ENCODE assay signal across 8 mouse cellular contexts in the genomic region with DNA sequence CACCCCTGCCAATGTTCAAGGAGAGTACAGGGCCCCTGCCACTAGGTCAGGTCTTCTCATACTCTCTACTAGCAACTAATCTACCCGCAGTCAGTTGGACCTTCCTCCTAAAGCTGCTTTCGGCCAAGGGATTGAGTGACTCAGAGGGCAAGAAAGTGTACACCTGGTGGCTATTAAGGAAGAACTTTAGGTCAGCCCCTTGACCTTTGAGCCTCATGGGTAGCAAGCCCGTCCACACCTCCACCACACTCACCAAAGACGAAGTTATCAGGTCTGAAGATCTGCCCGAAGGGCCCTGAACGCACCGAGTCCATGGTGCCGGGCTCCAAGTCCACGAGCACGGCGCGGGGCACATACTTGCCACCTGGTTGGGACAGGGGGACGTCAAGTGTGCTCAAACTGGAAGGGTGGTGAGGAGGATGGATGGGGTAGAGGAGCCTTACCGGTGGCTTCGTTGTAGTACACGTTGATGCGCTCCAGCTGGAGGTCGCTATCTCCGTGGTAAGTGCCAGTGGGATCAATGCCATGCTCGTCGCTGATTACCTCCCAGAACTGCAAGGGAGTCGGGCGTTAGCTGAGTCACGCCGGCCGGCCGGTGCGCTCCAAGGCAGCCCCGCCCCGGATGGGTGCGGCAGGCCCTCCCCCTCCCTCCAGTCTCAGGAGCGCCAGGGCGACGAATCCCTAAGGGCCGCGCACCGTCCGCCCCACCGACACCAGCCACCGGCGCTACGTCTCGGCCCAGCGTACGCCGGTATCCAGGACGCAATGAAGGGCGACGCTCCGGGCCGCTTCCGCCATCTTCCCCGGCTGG. TPM values are rescaled to one million over a fixed set of nuclear protein-coding genes. Genes with fewer than 3 reads are reported as not detected.
DNase-seq lines count a peak whose midpoint lies in the region; ATAC-seq and TF ChIP-seq lines count a peak whose summit lies in the region.

No protein-coding gene starts in this region.

- peak overlapping the region; percentile 80 for H3K27ac ChIP-seq in ES-Bruce4 (ENCODE audit: insufficient read depth, low read length)
- H3K27ac ChIP-seq in bone marrow, adult 2 months (ENCODE audit: control insufficient read depth, insufficient read depth, low read depth, low read length, poor library complexity), result peak overlapping the region; percentile 100
- peak overlapping the region; percentile 94 for H3K27ac ChIP-seq in forebrain, embryonic 13.5 days

- no peak for TF ChIP-seq POLR2A in ES-Bruce4 (IDR thresholded peaks at IDR 0.05; ENCODE audit: insufficient read depth, low read length)
- no peak for TF ChIP-seq POLR2A in bone marrow, adult 2 months (IDR thresholded peaks at IDR 0.05; ENCODE audit: borderline replicate concordance, control insufficient read depth, low read depth, low read length)

- TF ChIP-seq CTCF in ES-Bruce4 (IDR thresholded peaks at IDR 0.05; ENCODE audit: low read depth, low read length), result no peak
- TF ChIP-seq CTCF in bone marrow, adult 2 months (IDR thresholded peaks at IDR 0.05; ENCODE audit: control insufficient read depth, insufficient read depth, low read length), result peak; percentile 13; the same call in 1 of the 2 replicates

- peaks cover 14% of the 10 kb centered on the region for H3K36me3 ChIP-seq in ES-Bruce4 (ENCODE audit: control insufficient read depth, insufficient read depth, low read length, poor library complexity, severe bottlenecking)
- H3K36me3 ChIP-seq in forebrain, embryonic 13.5 days (ENCODE audit: poor library complexity, severe bottlenecking), result peaks cover 13% of the 10 kb centered on the region

- no peaks in the 10 kb centered on the region for H3K27me3 ChIP-seq in ES-Bruce4 (ENCODE audit: control insufficient read depth, insufficient read depth, low read length, poor library complexity, severe bottlenecking)
- no peaks in the 10 kb centered on the region for H3K27me3 ChIP-seq in forebrain, embryonic 13.5 days

- peak overlapping the region; percentile 96 for H3K4me2 ChIP-seq in forebrain, embryonic 13.5 days

- intact Hi-C loops in heart, postnatal 36 days (cut with DNase I), result loop anchor here (1.0 kb wide), 1 partner anchor 12 kb away; no protein-coding TSS in a partner anchor

- H3K9ac ChIP-seq in ES-Bruce4 (ENCODE audit: low read depth, poor library complexity, severe bottlenecking), result peak overlapping the region; percentile 85
- peak overlapping the region; percentile 93 for H3K9ac ChIP-seq in forebrain, embryonic 13.5 days

- peak; percentile 79 to 83 for DNase-seq in heart, postnatal 36 days
- peak; percentile 83 for DNase-seq in layer of hippocampus, adult 9-11 months
- DNase-seq in lung, postnatal 14 days, result peak; percentile 87
- peak; percentile 71 to 80 for DNase-seq in right cerebral cortex, postnatal 10 days (ENCODE audit: low spot score in 2 of 2)
- peak; percentile 87 for DNase-seq in urinary bladder, adult 2 months (ENCODE audit: low spot score)

- peak; percentile 31 for ATAC-seq in forebrain, embryonic 13.5 days

- H3K4me1 ChIP-seq in ES-Bruce4 (ENCODE audit: control insufficient read depth, insufficient read depth, low read length), result no peaks in the 10 kb centered on the region
- no peaks in the 10 kb centered on the region; the same call in 1 of the 2 replicates for H3K4me1 ChIP-seq in bone marrow, adult 2 months (ENCODE audit: control insufficient read depth, insufficient read depth, low read length)
- H3K4me1 ChIP-seq in forebrain, embryonic 13.5 days, result peaks cover 30% of the 10 kb centered on the region

- 0 out of 2 replicates have a peak, but pooled peaks have one; percentile 45 for TF ChIP-seq EP300 in ES-Bruce4 (IDR thresholded peaks at IDR 0.05; ENCODE audit: insufficient read depth, low read depth, low read length)

- WGBS in bone marrow, adult 2 months, result 1% methylated on average over 52 of the region's 53 CpGs
- WGBS in forebrain, embryonic 13.5 days, result 2% methylated on average over 51 of the region's 53 CpGs

- peak overlapping the region; percentile 92 for H3K4me3 ChIP-seq in ES-Bruce4 (ENCODE audit: low read depth, low read length)
- H3K4me3 ChIP-seq in bone marrow, adult 2 months (replicated peaks; ENCODE audit: control insufficient read depth, low read depth, low read length), result peak overlapping the region; percentile 98
- H3K4me3 ChIP-seq in forebrain, embryonic 13.5 days, result peak overlapping the region; percentile 86

- no peaks in the 10 kb centered on the region for H3K9me3 ChIP-seq in ES-Bruce4 (replicated peaks; ENCODE audit: control insufficient read depth, insufficient read depth, low read length, poor library complexity, severe bottlenecking)
- no peaks in the 10 kb centered on the region for H3K9me3 ChIP-seq in forebrain, embryonic 13.5 days (replicated peaks)

RNA-seq across cellular contexts. Expression of a gene that starts 0.6 kb away (rescaled TPM):
- polyA plus RNA-seq in ES-Bruce4 (2011; ENCODE audit: insufficient read depth, insufficient read length, low read depth, missing spikeins), result 605 and 629 TPM in 2 replicates
- 319 and 327 TPM in 2 replicates for polyA plus RNA-seq in bone marrow, adult 2 months (2011; ENCODE audit: insufficient read depth, insufficient read length, low replicate concordance, missing spikeins)
- 448 and 518 TPM in 2 replicates for polyA plus RNA-seq in forebrain, embryonic 13.5 days (2015; fragmentation: Nextera tagmentation; extraction: Ambion mirVana)
- 100 to 1,000 TPM; 240 to 254 TPM for total RNA-seq in heart, postnatal 36 days (2021)
- polyA plus RNA-seq in urinary bladder, adult 2 months (2012; rRNA removed), result 510 and 610 TPM in 2 replicates

RNA-seq across cellular contexts. Expression of a gene that starts 5.3 kb away (rescaled TPM):
- 1.8 TPM in 1 of 2 replicates, not detected in the other for polyA plus RNA-seq in ES-Bruce4 (2011; ENCODE audit: insufficient read depth, insufficient read length, low read depth, missing spikeins)
- not detected in 2 replicates for polyA plus RNA-seq in bone marrow, adult 2 months (2011; ENCODE audit: insufficient read depth, insufficient read length, low replicate concordance, missing spikeins)
- polyA plus RNA-seq in forebrain, embryonic 13.5 days (2015; fragmentation: Nextera tagmentation; extraction: Ambion mirVana), result 0.21 TPM in 1 of 2 replicates, not detected in the other
- total RNA-seq in heart, postnatal 36 days (2021), result not detected
- 0.08 and 0.10 TPM in 2 replicates for polyA plus RNA-seq in urinary bladder, adult 2 months (2012; rRNA removed)

RNA-seq across cellular contexts. Expression of a gene that starts 9.4 kb away (rescaled TPM):
- polyA plus RNA-seq in ES-Bruce4 (2011; ENCODE audit: insufficient read depth, insufficient read length, low read depth, missing spikeins), result not detected in 2 replicates
- not detected in 2 replicates for polyA plus RNA-seq in bone marrow, adult 2 months (2011; ENCODE audit: insufficient read depth, insufficient read length, low replicate concordance, missing spikeins)
- not detected in 2 replicates for polyA plus RNA-seq in forebrain, embryonic 13.5 days (2015; fragmentation: Nextera tagmentation; extraction: Ambion mirVana)
- total RNA-seq in heart, postnatal 36 days (2021), result not detected
- polyA plus RNA-seq in urinary bladder, adult 2 months (2012; rRNA removed), result not detected in 2 replicates

RNA-seq across cellular contexts. Expression of a gene that starts 10.3 kb away (rescaled TPM):
- 1.0 and 1.1 TPM in 2 replicates for polyA plus RNA-seq in ES-Bruce4 (2011; ENCODE audit: insufficient read depth, insufficient read length, low read depth, missing spikeins)
- not detected in 2 replicates for polyA plus RNA-seq in bone marrow, adult 2 months (2011; ENCODE audit: insufficient read depth, insufficient read length, low replicate concordance, missing spikeins)
- polyA plus RNA-seq in forebrain, embryonic 13.5 days (2015; fragmentation: Nextera tagmentation; extraction: Ambion mirVana), result not detected in 2 replicates
- not detected for total RNA-seq in heart, postnatal 36 days (2021)
- 0.03 TPM in 1 of 2 replicates, not detected in the other for polyA plus RNA-seq in urinary bladder, adult 2 months (2012; rRNA removed)

RNA-seq across cellular contexts. Expression of a gene that starts 12.6 kb away (rescaled TPM):
- 36.1 and 41.0 TPM in 2 replicates for polyA plus RNA-seq in ES-Bruce4 (2011; ENCODE audit: insufficient read depth, insufficient read length, low read depth, missing spikeins)
- polyA plus RNA-seq in bone marrow, adult 2 months (2011; ENCODE audit: insufficient read depth, insufficient read length, low replicate concordance, missing spikeins), result 26.7 and 38.0 TPM in 2 replicates
- polyA plus RNA-seq in forebrain, embryonic 13.5 days (2015; fragmentation: Nextera tagmentation; extraction: Ambion mirVana), result 95.4 and 104 TPM in 2 replicates
- total RNA-seq in heart, postnatal 36 days (2021), result 10 to 100 TPM; 38.7 to 39.9 TPM
- 55.4 and 60.6 TPM in 2 replicates for polyA plus RNA-seq in urinary bladder, adult 2 months (2012; rRNA removed)

Comparison
In these comparisons a context has a peak if more than half of its experiments do, and no peak if none do; other contexts are left out.
1. Peak in every context shown above with its lines: DNase-seq, ATAC-seq, H3K4me3 ChIP-seq and H3K27ac ChIP-seq.